Mouse (Mus musculus) lung, adult 2 months (tissue): ENCODE results near the gene Arhgap35. TPM values are rescaled to one million over a fixed set of nuclear protein-coding genes. Genes with fewer than 3 reads are reported as not detected.

Experiments
- DNase-seq: peaks from one replicate; pipeline ENCODE4 v3.0.0; 2022
- H3K4me1 ChIP-seq: fragments of 200-500 bp; 2 replicates; pipeline ENCODE4 v1.6.1; 2011; ENCODE audit warnings: low read length; ENCODE audit not compliant: control insufficient read depth, insufficient read depth
- H3K4me3 ChIP-seq: fragments of 200-500 bp; replicated peaks from 2 replicates; pipeline ENCODE3; 2011; ENCODE audit warnings: low read depth, mild to moderate bottlenecking, control low read depth, low read length; ENCODE audit errors: extremely low read depth
- CTCF ChIP-seq: fragments of 200-500 bp; IDR thresholded peaks from 2 replicates; pipeline ENCODE4 v1.5.1; 2011; ENCODE audit warnings: mild to moderate bottlenecking, low read length, control low read depth; ENCODE audit not compliant: insufficient read depth
- POLR2A ChIP-seq: fragments of 200-500 bp; IDR thresholded peaks from 2 replicates; pipeline ENCODE4 v1.6.1; 2011; ENCODE audit warnings: low read depth, mild to moderate bottlenecking, control low read depth, low read length, borderline replicate concordance; ENCODE audit errors: extremely low read depth
- WGBS: fragments of 180-500 bp; shearing (Covaris S2); methylation state at CpG from one replicate; pipeline ENCODE4 v1.1.7; 2018; 5-methylcytosine and 5-hydroxymethylcytosine counted together
- polyA plus RNA-seq: library from polyadenylated mRNA; depleted of rRNA; stranded (reverse); fragments of >200 nt; gene quantifications from 2 replicates; pipeline ENCODE4 v1.2.3, GENCODE M21; 2012

Arhgap35 gene
- polyA plus RNA-seq, 1 experiment = 27.2 TPM

DNA sequence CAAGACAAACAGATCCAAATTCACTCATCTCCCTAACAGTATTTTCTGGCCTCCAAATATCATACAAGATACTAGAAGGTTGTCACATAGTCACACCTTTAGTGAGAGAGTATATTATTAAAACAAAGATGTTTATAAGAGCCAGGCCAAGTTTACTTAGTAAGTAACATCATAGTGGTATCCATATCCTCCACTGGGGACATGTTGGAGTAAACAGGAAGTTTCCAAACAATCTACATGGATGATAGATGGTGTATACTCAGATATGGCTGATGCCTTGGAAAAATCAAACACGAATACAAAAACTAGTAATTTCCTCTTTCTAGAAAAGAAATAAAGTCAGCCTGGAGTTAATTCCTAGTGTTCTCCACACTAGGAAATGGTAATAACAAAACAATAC lies 65.5 kb downstream of the Arhgap35 start:
- no peak for DNase-seq
- 36% methylated on average over 1 of the region's 1 CpGs for WGBS
- no peak overlapping the region for H3K4me3 ChIP-seq
- peaks cover 2% of the 10 kb centered on the region; the same call in 1 of the 2 replicates for H3K4me1 ChIP-seq
- no peak for TF ChIP-seq POLR2A
- TF ChIP-seq CTCF = no peak

GRCm38 (mm10) chr7:16544770-16545169 lies 70.0 kb downstream of the Arhgap35 start:
- no peak for DNase-seq
- TF ChIP-seq POLR2A = no peak
- no peak for TF ChIP-seq CTCF
- no peak overlapping the region for H3K4me3 ChIP-seq
- WGBS = 80% methylated on average over 8 of the region's 8 CpGs
- H3K4me1 ChIP-seq = peaks cover 2% of the 10 kb centered on the region; the same call in 1 of the 2 replicates

DNA sequence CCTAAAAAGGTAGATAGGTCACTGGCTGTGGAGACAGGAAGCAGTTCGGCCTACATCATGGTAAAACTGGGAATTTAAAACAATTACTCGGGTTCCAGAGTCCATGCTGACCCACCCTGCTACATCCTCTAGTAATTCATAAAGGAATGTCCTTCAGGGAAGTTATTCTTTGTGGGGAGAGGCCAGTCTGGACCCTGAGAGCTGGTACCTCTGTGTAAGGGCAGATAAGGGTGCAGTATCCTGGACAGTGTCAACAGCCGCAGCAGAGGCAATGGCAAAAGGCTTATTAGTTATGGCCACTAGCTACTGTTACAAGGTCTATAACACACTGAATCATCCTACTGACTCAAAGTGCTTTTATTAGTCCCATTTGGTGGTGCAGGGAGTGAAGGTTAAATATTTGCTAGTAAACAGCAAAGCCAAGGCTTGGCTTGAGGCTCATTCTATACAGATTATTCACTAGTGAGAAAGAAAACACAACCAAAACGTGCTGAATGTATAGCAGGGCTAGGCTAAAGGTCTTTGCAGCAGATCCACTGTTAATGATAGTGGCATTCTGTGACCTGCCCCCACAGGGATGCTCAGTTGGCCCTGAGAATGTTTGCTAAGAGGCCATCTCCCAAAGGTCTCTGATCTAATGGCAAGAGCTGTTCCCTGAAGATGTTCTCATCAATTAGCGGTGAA lies 77.4 kb downstream of the Arhgap35 start:
- DNase-seq = no peak
- 76% methylated on average over 5 of the region's 5 CpGs for WGBS
- no peak for TF ChIP-seq CTCF
- TF ChIP-seq POLR2A = no peak
- no peak overlapping the region for H3K4me3 ChIP-seq
- no peaks in the 10 kb centered on the region for H3K4me1 ChIP-seq

DNA sequence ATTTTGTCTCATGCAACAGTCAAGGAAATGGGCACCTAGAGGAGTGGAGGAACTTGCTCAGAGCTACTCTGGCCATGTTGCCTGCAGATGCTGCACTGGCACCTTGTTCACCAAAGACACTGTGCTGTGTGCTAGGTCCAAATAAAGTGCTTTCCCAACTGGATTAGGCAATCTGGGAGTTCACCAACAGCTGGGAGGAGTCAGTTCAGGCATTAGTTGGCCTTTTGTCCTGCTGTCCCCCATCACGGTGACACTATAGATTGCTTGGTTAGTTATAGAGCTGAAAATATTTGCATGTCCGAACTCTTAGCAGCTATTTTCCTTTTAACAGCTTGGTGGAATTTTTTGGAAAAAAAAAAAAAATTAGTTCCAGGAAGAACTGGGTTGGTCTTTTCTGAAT lies 88.8 kb downstream of the Arhgap35 start:
- no peak for DNase-seq
- 69% methylated on average over 2 of the region's 2 CpGs for WGBS
- Histone ChIP-seq H3K4me1 (no peaks in the 10 kb centered on the region), H3K4me3 (no peak overlapping the region)
- TF ChIP-seq POLR2A (no peak), CTCF (no peak)

DNA sequence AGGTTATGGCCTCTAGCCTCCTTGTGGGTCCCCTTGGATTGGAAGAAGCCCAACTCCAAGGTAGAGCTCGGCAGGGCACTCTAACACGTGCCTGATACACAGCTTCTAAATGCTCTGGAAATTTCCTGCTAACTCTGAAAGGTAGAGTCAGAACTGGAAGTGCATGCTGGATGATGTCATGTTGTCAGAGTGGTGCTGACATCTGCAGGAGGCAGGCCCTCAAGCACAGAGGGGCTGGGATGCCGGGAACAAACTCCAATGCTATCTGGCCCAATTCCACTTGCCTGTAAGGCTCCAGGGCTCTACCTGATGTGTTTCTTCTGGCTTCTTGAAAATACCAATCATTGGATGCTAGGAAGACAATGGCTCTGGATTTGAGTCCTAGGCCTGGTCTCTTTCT lies 89.3 kb downstream of the Arhgap35 start:
- TF ChIP-seq CTCF = no peak
- TF ChIP-seq POLR2A = no peak
- 69% methylated on average over 3 of the region's 3 CpGs for WGBS
- Histone ChIP-seq H3K4me3 (no peak overlapping the region), H3K4me1 (no peaks in the 10 kb centered on the region)
- DNase-seq = no peak

- DNase-seq = no peak
- Histone ChIP-seq H3K4me3 (no peak overlapping the region), H3K4me1 (no peaks in the 10 kb centered on the region)
- TF ChIP-seq CTCF = no peak
- no peak for TF ChIP-seq POLR2A
- 54% methylated on average over 2 of the region's 2 CpGs for WGBS
Observed at GRCm38 (mm10) chr7:16524308-16524707, 90.5 kb downstream of the Arhgap35 start.

DNA sequence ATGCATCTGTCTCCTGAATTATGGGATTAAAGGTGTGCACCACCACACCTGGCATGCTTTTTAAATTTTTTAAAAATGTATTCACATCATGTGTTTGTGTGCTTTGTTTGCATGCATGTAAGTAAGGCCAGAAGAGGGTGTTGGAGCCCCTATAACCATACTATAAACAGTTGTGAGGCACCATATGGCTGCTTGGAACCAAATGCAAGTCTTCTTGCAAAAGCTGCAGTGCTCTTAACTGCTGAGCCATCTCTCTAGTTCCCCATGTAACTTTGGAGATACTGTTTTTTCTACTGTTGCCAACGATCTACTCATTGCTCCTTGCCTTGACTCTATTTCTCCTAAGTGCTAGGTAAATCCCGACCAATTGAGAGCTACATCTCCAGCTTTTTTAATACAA lies 95.5 kb downstream of the Arhgap35 start:
- Histone ChIP-seq H3K4me3 (no peak overlapping the region), H3K4me1 (no peaks in the 10 kb centered on the region)
- TF ChIP-seq POLR2A (no peak), CTCF (no peak)
- 95% methylated on average over 2 of the region's 2 CpGs for WGBS
- no peak for DNase-seq

DNA sequence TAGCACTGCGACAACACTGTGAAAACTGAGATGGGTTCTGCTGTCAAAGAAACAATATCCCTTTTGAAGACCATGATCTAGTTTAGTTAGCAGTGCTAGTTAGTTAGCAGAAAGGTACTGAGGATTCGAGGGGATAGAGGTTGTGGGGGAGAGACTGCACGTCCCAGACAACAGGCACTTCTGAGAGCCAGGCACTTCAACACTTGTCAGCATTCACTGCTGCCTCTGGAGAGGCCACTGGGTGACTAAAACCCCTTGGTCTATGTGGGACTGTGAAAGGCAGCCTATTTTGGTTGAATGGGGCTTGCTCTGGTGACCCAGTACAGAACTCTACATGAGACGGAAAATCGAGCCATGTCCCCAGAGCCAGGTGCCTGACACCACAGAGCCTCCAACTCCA lies 97.6 kb downstream of the Arhgap35 start:
- TF ChIP-seq POLR2A = no peak
- no peaks in the 10 kb centered on the region for H3K4me1 ChIP-seq
- WGBS = 91% methylated on average over 5 of the region's 5 CpGs
- no peak for DNase-seq
- no peak overlapping the region for H3K4me3 ChIP-seq

DNA sequence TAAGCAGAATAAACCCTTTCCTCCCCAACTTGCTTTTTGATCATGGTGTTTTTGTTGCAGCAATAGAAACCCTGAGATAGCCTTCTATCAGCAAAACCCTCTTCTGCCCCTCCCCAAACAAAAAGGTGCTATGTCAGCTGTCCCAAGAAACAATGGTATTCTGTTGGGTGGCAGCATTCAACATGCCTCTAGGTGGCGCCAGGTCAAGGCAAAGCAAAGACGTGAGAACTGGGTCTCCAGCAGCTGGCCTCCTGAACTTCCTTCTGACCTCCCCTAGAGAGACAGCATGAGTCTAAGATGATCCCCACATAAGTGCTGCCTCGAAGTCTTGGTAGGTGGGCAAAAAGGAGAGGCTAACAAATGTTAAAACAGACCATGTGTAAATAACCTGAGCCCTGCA lies 107.5 kb downstream of the Arhgap35 start:
- no peak overlapping the region for H3K4me3 ChIP-seq
- no peaks in the 10 kb centered on the region for H3K4me1 ChIP-seq
- peak; percentile 85 for TF ChIP-seq CTCF
- TF ChIP-seq POLR2A = no peak
- WGBS = 12% methylated on average over 3 of the region's 3 CpGs
- DNase-seq = peak; percentile 60

GRCm38 (mm10) chr7:16505226-16505593 lies 109.6 kb downstream of the Arhgap35 start:
- no peak for DNase-seq
- Histone ChIP-seq H3K4me1 (no peaks in the 10 kb centered on the region), H3K4me3 (no peak overlapping the region)
- 91% methylated on average over 3 of the region's 3 CpGs for WGBS
- no peak for TF ChIP-seq POLR2A
- TF ChIP-seq CTCF = no peak

GRCm38 (mm10) chr7:16504573-16505225 lies 110.1 kb downstream of the Arhgap35 start:
- no peak for DNase-seq
- no peak overlapping the region for H3K4me3 ChIP-seq
- TF ChIP-seq CTCF = no peak
- no peak for TF ChIP-seq POLR2A
- WGBS = 55% methylated on average over 2 of the region's 2 CpGs
- no peaks in the 10 kb centered on the region for H3K4me1 ChIP-seq
